Mouse (Mus musculus) layer of hippocampus, adult 9-11 months (tissue): ENCODE data around the gene Taok3.

Experiments used
- DNase-seq: peaks from one replicate; pipeline ENCODE4 v3.0.0; 2022

The Taok3 gene

GRCm38 (mm10) chr5:117118220-117118619 is 1.7 kb upstream of the Taok3 start:
- no peak for DNase-seq

DNA sequence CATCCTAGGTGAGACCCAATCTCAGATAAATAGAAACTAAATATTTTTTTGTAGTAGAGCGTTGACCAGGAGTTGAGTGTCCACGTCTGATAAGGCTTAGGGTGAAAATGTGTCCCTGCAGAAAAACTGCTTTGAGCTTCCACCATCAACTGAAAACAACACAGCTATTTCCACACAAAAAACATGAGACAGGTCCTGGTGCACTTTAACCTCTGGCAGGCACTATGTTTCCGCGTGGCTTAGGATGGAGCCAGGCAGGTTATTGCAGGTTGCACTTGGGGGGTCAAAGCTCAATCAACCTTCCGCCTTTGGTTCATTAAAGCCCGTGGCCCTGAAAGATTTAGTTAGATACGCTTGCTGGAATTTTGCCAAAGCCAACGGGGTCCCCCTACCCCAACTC is 1.1 kb upstream of the Taok3 start:
- no peak for DNase-seq

GRCm38 (mm10) chr5:117120489-117121466 is 849 bp downstream of the Taok3 start:
- DNase-seq = no peak

GRCm38 (mm10) chr5:117121657-117122056 is 1.7 kb downstream of the Taok3 start:
- no peak for DNase-seq

DNA sequence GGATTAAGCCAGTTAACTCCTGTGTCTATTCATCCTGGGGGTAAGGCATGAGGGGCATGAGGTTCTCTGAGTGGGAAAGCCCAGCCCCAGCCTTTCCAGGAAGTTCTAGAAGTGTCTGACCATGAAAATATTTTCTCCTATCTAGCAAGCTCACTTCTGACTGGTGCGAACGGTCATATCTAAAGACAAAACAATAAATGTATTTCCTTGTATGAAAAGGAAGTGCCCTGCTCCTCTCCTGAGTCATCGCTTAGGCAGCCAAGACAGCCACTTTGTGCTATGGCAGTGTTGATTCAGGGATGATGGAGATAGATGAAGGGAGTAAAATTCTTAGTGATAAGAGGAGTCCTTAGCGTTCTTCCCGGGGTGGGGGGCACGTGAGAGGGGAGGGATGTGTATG is 3.2 kb downstream of the Taok3 start:
- no peak for DNase-seq

GRCm38 (mm10) chr5:117123840-117124239 is 3.9 kb downstream of the Taok3 start:
- no peak for DNase-seq

- DNase-seq = no peak
Measured at GRCm38 (mm10) chr5:117125482-117126346, 5.8 kb downstream of the Taok3 start.

GRCm38 (mm10) chr5:117127051-117127450 is 7.1 kb downstream of the Taok3 start:
- no peak for DNase-seq

GRCm38 (mm10) chr5:117130726-117131125 is 10.8 kb downstream of the Taok3 start:
- DNase-seq = no peak

DNA sequence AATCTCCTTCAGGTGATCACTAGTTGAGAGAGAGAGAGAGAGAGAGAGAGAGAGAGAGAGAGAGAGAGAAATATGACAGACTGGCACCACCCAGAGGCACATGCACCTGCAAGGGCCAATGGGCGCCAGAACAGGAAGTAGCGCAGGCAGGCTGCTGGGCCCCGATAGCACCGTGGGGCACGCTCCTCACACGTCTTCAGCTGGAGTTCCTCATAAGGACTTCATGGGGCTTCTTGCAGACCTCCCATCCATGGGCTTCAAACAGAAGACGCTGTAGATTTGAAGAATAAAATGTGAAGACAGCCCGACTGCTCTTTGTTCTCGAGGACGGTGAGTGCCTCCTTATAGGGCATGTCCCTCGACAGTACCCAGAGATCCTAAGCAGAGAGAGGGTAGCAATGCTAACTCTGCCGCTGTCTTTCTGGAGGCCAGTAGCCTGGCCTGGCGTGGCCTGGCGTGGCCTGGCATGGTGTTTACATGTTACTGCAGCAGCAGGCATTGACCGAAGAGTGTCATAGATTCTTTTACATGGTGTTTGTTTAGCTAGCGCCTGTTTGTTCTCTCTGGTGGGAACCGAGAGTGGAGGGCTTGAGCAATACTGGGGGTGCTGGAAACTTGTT is 13.6 kb downstream of the Taok3 start:
- peak; percentile 50 for DNase-seq

DNA sequence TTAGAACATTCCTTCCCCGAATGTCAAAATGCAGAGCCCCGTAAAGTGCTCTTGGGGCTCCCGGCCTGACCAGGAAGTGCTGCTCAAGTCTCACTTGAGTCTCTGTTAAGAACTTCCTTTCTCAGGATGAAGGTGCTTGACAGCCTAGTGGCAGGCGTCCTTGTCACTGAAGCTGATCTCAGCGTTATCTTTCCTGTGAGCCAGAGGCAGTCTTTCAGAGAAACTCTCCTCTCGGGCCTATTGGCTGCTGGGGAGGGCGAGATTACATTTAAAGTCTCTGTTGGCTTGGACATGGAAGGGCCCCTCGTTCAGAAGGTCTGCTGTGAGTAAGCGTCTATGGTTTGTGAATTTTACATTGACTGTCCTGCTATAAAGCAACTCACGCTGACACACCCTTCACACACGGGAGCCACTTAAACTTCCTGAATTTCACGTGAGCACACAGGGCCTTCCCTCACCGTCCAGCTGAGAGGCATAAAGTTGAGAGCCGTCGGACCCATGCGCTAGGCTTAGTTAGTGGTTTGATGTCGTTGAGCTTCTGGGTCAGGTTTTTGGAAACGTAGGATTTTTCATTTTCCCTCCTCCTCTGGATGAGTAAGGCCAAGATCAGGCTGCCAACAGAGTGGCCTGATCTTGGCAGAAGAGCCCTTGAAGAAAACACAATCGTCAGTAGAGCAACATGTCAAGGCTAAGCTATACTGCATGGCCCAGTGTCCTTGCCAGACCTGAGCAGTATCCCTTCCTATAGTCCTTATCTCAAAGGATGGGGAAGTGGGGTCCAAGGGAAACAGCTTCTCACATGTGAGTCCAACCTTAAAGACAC is 14.3 kb downstream of the Taok3 start:
- DNase-seq = no peak

GRCm38 (mm10) chr5:117134889-117135456 is 15.0 kb downstream of the Taok3 start:
- DNase-seq = no peak

GRCm38 (mm10) chr5:117135869-117136268 is 15.9 kb downstream of the Taok3 start:
- no peak for DNase-seq

- no peak for DNase-seq
Measured at GRCm38 (mm10) chr5:117136570-117136969, 16.6 kb downstream of the Taok3 start.

- DNase-seq = no peak
Measured at GRCm38 (mm10) chr5:117137011-117137410, 17.1 kb downstream of the Taok3 start.

DNA sequence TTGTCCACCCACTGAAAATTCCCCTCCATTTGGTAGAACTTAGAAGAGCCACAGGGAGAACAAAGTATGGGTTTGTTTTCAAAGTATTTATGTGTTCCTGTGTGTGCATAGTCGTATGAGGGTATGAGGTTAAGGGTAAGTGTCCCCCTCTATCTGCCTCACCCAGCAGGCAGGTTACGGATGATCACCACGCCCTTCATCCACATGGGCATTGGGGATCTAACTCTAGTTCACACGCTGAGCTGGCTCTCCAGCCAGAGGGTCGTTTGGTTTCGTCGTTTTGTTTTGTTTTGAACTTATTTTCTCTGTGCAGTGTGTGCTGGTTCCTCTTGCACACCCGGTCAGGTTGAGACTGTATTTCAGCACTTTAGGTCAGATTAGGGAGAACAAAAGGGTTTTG is 17.7 kb downstream of the Taok3 start:
- no peak for DNase-seq

GRCm38 (mm10) chr5:117138295-117138988 is 18.5 kb downstream of the Taok3 start:
- no peak for DNase-seq

DNA sequence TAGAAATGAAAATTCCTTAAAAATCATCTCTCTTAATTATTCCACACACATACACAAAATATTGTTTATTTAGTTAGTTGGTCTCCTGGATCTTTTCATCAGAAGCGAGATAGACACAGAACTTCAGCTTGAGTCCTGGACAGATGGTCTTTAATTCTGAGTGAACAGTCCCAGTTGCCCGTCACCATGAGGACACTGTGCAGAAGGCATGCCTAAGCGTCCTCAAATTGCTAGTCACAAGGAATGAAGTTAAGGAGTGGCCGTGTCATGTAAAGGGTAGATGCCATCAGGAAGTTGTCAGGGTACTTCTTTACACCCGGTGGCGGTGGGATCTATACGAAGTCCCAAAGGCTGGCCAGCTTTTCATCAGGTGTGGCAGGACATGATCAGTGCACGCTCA is 19.9 kb downstream of the Taok3 start:
- no peak for DNase-seq

GRCm38 (mm10) chr5:117140374-117140773 is 20.4 kb downstream of the Taok3 start:
- no peak for DNase-seq

DNA sequence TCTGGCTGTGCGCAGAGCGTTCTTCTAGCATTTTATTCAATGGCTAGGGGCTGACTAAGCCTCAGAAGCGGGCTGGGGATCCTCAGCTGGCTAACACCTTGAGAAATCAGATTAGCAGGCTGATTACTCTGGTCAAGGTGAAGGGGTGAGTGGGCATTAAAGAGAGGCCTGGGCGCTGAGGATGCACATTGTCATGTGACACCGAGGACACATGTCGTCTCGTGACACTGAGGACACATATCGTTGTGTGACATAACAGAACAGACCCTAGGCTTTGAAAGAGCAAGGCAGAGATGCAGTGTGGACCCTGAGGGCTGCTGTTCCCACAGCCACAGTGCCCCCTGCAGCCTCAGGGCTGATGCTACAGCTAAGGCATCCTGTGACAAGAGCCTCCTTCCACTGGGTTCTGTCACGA is 23.8 kb downstream of the Taok3 start:
- DNase-seq = no peak

- DNase-seq = no peak
Measured at GRCm38 (mm10) chr5:117146165-117146564, 26.2 kb downstream of the Taok3 start.
